Mouse (Mus musculus) heart, postnatal 0 days (tissue): ENCODE data around the gene Traf3.

Experiments used
- CTCF ChIP-seq: IDR thresholded peaks from 2 replicates; pipeline ENCODE4 v1.5.1; 2016; ENCODE audit warnings: antibody characterized with exemption, control low read depth, low read depth
- EP300 ChIP-seq: IDR thresholded peaks from 2 replicates; pipeline ENCODE4 v1.6.1; 2016; ENCODE audit warnings: antibody characterized with exemption, low read depth

DNA sequence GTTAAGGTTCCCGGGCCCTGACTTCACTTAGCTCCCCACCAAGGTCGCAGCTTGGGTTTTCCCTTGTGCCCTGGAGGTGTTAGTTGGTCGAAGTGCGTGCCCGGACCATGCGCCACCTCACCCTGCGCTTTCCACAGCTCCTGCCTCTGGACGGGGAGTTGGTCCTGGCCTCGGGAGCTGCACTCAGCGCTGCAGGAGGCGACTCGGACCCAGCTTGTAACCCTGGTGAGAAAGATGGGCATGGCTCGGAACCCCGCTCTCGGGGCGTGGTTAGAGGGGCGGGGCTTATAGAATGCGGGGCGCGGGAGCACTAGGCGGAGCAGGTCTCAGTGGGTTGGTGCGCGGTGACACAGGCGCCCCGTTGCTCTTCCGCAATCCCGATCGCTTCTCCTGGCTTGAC, 107.8 kb downstream of the Traf3 start:
- no peak for TF ChIP-seq CTCF
- TF ChIP-seq EP300: no peak
